Mouse (Mus musculus): ENCODE results near the gene Hoxb7. TPM values are rescaled to one million over a fixed set of nuclear protein-coding genes. Genes with fewer than 3 reads are reported as not detected.

Gene Hoxb7
- total and polyA plus RNA-seq, 2 experiments from 2014 or later = not detected

DNA sequence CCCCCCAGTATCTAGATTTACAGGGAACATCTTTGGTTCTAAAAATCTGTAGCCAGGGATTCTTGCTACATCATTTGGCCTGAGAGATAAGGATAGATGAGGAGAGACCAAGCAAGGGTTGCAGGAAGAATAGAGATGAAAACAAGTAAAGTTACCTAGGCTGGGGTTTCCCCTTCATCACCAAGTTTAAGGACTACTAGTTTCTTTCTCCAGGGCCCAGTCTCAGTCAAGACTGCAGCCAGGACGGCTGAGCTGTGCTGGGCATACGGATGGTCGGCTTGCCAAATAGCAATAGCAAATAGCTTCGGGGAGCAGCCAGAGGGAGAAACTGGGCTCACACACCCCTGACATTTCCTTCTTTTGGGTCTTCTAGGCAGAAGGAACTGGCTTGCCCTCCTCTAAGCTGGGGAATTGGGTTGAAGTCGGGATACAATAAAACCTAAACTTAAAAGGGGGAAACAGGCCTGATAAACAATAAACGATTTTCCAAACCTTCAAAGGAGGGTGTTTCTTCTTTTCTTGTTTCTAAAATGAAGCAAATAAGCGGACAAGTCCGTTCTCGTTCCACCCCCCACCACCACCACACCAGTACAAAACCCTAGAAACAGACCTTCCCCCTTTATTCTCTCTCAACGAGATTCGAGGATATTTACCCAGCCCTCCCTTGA is 11.7 kb downstream of the Hoxb7 start:
- H3K9ac ChIP-seq = no peak overlapping the region
- DNase-seq (peak; percentile 52), ATAC-seq (no peak)
- no peak for TF ChIP-seq CTCF (IDR thresholded peaks at IDR 0.05; ENCODE audit: low read depth)
- H3K4me3 ChIP-seq (ENCODE audit: low read depth, low read length) = no peak overlapping the region
- H3K27me3 ChIP-seq (ENCODE audit: insufficient read depth, low read length) = peaks cover 100% of the 10 kb centered on the region
- H3K4me2 ChIP-seq (ENCODE audit: low read depth) = no peak overlapping the region
- no peaks in the 10 kb centered on the region for H3K9me3 ChIP-seq (ENCODE audit: low read length)
- H3K27ac ChIP-seq (ENCODE audit: low read depth, low read length) = no peak overlapping the region
- no peaks in the 10 kb centered on the region for H3K4me1 ChIP-seq (ENCODE audit: insufficient read depth)
- no peaks in the 10 kb centered on the region for H3K36me3 ChIP-seq (ENCODE audit: insufficient read depth)
- 2% methylated on average over 11 of the region's 11 CpGs for WGBS

DNA sequence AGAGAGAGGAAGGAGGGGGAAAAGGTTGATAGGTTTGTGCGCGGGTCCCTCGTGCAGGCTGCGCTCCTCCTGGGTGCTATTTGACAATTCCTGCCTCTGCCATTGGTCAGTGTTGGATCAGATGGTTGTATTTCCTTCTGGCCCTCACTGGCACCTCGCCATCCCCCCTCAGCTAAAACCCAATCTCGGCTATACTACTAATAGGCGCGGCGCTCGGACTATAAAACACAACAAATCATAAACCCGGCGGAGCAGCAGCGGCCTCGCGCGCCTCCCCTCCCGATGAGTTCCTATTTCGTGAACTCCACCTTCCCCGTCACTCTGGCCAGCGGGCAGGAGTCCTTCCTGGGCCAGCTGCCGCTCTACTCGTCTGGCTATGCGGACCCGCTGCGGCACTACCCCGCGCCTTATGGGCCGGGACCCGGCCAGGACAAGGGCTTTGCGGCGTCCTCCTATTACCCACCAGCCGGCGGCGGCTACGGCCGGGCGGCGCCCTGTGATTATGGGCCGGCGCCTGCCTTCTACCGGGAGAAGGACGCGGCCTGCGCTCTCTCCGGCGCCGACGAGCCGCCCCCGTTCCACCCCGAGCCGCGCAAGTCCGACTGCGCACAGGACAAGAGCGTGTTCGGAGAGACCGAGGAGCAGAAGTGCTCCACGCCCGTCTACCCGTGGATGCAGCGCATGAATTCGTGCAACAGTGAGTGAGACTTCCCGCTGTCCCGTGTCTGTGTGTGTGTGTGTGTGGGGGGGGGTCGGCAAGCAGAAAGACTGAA is 12.7 kb downstream of the Hoxb7 start:
- 2% methylated on average over 66 of the region's 66 CpGs for WGBS
- H3K4me1 ChIP-seq (ENCODE audit: insufficient read depth) = no peaks in the 10 kb centered on the region
- no peaks in the 10 kb centered on the region for H3K36me3 ChIP-seq (ENCODE audit: insufficient read depth)
- no peak overlapping the region for H3K27ac ChIP-seq (ENCODE audit: low read depth, low read length)
- H3K4me3 ChIP-seq (ENCODE audit: low read depth, low read length) = no peak overlapping the region
- no peak for ATAC-seq
- no peak overlapping the region for H3K9ac ChIP-seq
- H3K27me3 ChIP-seq (ENCODE audit: insufficient read depth, low read length) = peaks cover 100% of the 10 kb centered on the region
- DNase-seq = no peak
- no peak overlapping the region for H3K4me2 ChIP-seq (ENCODE audit: low read depth)
- no peaks in the 10 kb centered on the region for H3K9me3 ChIP-seq (ENCODE audit: low read length)
- TF ChIP-seq CTCF (IDR thresholded peaks at IDR 0.05; ENCODE audit: low read depth) = no peak

DNA sequence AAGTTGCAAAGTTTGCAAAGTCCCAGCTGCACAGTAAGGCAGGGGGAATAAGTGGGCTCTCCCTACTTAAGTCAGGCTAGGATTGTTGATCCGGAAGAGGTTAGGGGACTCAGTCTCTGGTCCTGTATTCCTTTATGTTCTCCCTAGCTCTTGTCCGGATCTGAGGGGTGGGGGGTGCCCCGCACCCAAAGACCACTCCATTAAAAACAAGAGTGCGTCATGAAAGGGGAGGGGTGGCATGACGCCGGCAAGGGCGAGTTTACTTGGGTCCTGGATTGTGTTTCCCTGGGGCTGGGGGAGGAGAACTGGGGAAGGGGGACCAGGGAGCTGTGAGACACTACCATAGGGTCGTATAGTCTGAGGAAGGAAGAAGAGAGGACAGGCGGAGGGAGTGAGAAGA is 13.4 kb downstream of the Hoxb7 start:
- DNase-seq = no peak
- Histone ChIP-seq H3K4me3 (ENCODE audit: low read depth, low read length) (no peak overlapping the region), H3K27me3 (ENCODE audit: insufficient read depth, low read length) (peaks cover 100% of the 10 kb centered on the region), H3K4me1 (ENCODE audit: insufficient read depth) (no peaks in the 10 kb centered on the region), H3K9ac (no peak overlapping the region), H3K36me3 (ENCODE audit: insufficient read depth) (no peaks in the 10 kb centered on the region), H3K4me2 (ENCODE audit: low read depth) (no peak overlapping the region), H3K27ac (ENCODE audit: low read depth, low read length) (no peak overlapping the region), H3K9me3 (ENCODE audit: low read length) (no peaks in the 10 kb centered on the region)
- no peak for TF ChIP-seq CTCF (IDR thresholded peaks at IDR 0.05; ENCODE audit: low read depth)
- under 1% methylated on average over 9 of the region's 9 CpGs for WGBS
- no peak for ATAC-seq

DNA sequence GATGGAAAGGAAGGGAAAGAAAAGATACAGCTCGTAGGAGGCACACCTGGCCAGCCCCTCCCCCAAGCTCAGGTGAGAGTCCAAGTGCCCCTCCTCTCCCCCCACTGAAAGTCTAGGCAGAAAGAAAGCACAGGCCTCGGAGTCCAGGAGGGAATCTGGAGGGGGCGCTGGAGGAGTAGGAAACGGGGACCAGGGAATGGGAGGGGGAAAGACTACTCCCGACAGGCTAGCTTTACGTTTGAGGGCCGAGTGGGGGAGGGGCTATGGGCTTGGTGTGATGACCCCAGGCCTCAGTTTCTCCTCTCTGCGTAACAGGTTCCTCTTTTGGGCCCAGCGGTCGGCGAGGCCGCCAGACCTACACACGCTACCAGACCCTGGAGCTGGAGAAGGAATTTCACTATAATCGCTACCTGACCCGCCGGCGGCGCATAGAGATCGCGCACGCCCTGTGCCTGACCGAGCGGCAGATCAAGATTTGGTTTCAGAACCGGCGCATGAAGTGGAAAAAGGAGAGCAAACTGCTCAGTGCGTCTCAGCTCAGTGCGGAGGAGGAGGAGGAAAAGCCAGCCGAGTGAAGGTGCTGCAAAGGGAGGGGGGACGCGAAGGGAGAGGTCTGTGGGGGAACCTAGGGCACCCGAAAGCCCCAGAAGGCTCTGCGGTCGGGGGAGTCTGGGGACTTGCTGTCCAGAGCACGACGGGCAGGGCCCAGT is 14.1 kb downstream of the Hoxb7 start:
- Histone ChIP-seq H3K4me3 (ENCODE audit: low read depth, low read length) (no peak overlapping the region), H3K27ac (ENCODE audit: low read depth, low read length) (no peak overlapping the region), H3K4me2 (ENCODE audit: low read depth) (no peak overlapping the region), H3K27me3 (ENCODE audit: insufficient read depth, low read length) (peaks cover 100% of the 10 kb centered on the region), H3K36me3 (ENCODE audit: insufficient read depth) (no peaks in the 10 kb centered on the region), H3K9me3 (ENCODE audit: low read length) (no peaks in the 10 kb centered on the region), H3K9ac (no peak overlapping the region), H3K4me1 (ENCODE audit: insufficient read depth) (no peaks in the 10 kb centered on the region)
- ATAC-seq = no peak
- no peak for DNase-seq
- no peak for TF ChIP-seq CTCF (IDR thresholded peaks at IDR 0.05; ENCODE audit: low read depth)
- WGBS = 2% methylated on average over 34 of the region's 35 CpGs

DNA sequence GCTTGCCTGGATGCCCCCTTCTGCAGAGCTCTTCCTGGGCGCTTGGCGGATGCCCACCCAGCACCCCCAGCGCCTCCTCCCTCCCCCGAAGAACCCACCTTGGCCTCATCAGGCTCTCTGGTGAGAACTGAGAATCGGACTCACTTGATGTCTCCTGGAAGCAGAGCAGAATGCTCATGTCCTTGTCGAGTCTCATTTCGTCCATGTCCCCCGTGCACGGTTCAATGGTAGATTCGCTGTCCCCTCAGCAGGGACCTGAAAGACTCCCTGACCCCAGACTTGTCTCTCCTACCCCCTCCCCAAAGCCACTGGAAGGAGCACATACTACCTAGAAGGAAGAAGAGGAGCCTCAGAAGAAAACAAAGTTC is 14.6 kb downstream of the Hoxb7 start:
- Histone ChIP-seq H3K27ac (ENCODE audit: low read depth, low read length) (no peak overlapping the region), H3K4me2 (ENCODE audit: low read depth) (no peak overlapping the region), H3K27me3 (ENCODE audit: insufficient read depth, low read length) (peaks cover 100% of the 10 kb centered on the region), H3K4me3 (ENCODE audit: low read depth, low read length) (no peak overlapping the region), H3K9ac (no peak overlapping the region), H3K4me1 (ENCODE audit: insufficient read depth) (no peaks in the 10 kb centered on the region), H3K36me3 (ENCODE audit: insufficient read depth) (no peaks in the 10 kb centered on the region), H3K9me3 (ENCODE audit: low read length) (no peaks in the 10 kb centered on the region)
- no peak for DNase-seq
- ATAC-seq = no peak
- 8% methylated on average over 10 of the region's 10 CpGs for WGBS
- TF ChIP-seq CTCF (IDR thresholded peaks at IDR 0.05; ENCODE audit: low read depth) = no peak

DNA sequence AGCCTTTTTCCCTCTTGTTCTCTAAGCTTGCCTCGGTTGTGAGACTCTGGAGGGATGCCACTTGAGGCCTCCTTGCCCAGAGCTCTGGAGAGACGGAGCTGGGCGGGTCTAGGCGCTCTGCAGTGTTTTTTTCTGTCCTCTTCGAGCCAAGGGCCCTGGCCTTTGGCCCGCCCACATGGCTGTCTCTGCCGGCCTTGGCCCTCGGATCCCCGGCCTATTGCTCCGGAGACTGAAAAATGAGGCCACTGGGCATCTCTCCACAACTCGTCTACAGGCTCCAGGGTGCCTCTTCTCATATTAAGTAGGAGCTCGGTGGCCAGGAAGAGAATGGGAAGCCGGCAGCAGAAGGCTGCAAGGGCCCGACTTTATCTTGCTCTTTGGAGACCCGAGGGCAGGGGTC is 15.4 kb downstream of the Hoxb7 start:
- H3K4me3 ChIP-seq (ENCODE audit: low read depth, low read length) = no peak overlapping the region
- no peaks in the 10 kb centered on the region for H3K9me3 ChIP-seq (ENCODE audit: low read length)
- WGBS = 2% methylated on average over 15 of the region's 15 CpGs
- TF ChIP-seq CTCF (IDR thresholded peaks at IDR 0.05; ENCODE audit: low read depth) = no peak
- ATAC-seq (no peak), DNase-seq (no peak)
- no peaks in the 10 kb centered on the region for H3K4me1 ChIP-seq (ENCODE audit: insufficient read depth)
- peaks cover 100% of the 10 kb centered on the region for H3K27me3 ChIP-seq (ENCODE audit: insufficient read depth, low read length)
- no peak overlapping the region for H3K9ac ChIP-seq
- H3K27ac ChIP-seq (ENCODE audit: low read depth, low read length) = no peak overlapping the region
- H3K4me2 ChIP-seq (ENCODE audit: low read depth) = no peak overlapping the region
- no peaks in the 10 kb centered on the region for H3K36me3 ChIP-seq (ENCODE audit: insufficient read depth)

Measured in forebrain, postnatal 0 days (tissue).